Mouse (Mus musculus): ENCODE measurements around the gene Sult1a1.

The Sult1a1 gene

DNA sequence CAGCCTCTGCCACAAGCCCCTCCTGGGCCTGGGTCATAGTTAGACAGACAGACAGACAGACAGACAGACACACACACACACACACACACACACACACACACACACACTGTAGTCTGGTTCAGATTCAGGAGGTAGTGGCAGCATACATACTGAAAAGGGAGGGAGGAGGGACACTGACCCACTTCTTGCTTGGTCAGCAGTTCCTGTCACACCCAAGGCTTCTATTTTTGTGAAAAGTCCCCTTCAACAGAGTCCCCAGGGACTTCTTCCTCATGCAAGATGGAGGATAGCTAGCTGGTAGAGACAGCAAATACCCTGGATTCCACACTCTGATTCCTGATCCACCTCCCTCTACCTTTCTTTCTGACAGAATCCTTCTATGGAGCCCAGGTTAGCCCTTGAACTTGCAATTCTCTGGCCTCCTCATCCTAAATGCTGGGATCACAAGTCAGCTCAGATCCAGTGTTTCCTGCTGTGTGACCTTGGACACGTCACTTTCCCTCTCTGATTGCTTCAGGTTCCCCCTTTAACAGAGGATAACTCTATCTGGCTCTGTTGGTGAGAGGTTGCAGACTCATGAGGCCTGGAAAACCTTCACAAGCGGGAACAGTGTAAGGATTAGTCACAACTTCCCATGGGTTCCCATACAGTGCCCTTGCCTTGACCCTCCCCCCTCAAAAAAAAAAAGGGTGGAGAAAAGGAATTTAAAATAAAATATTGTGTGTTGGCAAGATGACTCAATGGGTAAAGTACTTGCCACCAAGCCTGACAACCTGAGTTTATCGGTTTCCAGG is 50.2 kb downstream of the Sult1a1 start:
- CTCF ChIA-PET, result interaction anchor here (0.7 kb wide), 1 partner anchor 130 kb away, joined by 5 read pairs; no protein-coding TSS in a partner anchor

DNA sequence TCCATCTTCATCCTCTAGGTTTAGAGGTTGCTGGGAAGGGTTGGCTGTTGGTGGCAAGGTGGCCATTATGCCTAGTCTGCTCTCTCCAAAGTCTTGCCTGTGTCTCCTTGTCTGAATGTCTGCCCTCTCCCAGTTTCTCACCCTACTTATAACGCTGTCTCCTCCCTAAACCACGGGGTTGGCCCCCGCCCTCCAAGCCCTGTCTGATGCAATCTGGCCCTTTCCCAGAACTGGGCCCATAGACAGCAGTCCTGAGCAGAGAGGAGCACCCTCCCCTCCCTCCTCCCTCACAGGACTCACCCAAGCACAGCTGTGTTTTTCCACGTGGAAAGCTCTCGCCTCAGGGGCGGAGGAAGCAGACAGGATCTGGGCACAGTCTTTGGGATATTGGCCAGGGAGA is 50.9 kb downstream of the Sult1a1 start:
- CTCF ChIA-PET, result interaction anchor here (0.7 kb wide), 1 partner anchor 131 kb away, joined by 5 read pairs; no protein-coding TSS in a partner anchor

DNA sequence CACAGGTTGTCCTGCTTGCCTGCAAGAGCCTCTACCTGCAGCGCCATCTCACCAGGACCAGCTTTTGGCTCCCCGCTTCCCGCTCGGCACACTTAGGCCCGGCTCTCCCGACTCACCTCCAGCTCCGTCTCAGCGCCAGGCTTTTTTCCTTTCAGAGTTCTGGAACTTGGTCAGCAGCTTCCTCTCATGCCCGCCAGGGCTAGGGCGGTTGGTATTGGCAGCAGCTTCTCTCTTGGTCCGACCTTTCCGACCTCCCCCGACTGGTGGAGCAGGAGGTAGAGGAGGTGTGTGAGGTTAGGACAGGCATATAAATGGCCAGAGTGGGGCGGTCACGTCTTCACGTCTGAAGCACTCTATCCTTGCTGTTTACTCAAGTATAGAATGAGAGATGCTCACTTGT is 51.5 kb downstream of the Sult1a1 start:
- CTCF ChIA-PET, result interaction anchor here (0.5 kb wide), 1 partner anchor 647 kb away, joined by 4 read pairs; no protein-coding TSS in a partner anchor

DNA sequence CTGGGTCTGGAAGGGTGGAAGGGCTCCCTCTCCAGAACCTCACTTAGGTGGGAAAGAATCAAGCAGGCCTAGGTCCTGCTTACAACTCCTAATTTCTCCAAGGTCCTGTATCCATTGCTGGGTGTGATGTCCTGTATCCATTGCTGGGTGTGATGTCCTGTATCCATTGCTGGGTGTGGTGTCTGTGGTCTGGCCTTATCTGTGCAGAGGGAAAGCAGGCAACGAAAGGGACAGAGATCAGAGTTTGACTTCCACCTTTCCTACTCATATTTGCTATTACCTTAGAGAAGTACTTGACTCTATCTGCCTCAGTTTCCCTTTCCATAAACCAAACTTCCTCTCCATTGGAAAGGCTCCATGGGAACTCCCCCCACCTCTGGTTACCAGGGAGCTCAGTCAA is 52.9 kb downstream of the Sult1a1 start:
- CTCF ChIA-PET, result interaction anchor here (0.6 kb wide), 1 partner anchor 32 kb away, joined by 4 read pairs; no protein-coding TSS in a partner anchor
